Mouse (Mus musculus): Measurements from ENCODE around the gene Ttll11. TPM values are rescaled to one million over a fixed set of nuclear protein-coding genes. Genes with fewer than 3 reads are reported as not detected.

Gene Ttll11
- polyA plus RNA-seq, 1 experiment from 2014 or later, result 4.1 TPM

- no peak for ATAC-seq (ENCODE audit: low FRiP score)
- Histone ChIP-seq H3K27me3 (no peaks in the 10 kb centered on the region), H3K9me3 (no peaks in the 10 kb centered on the region), H3K36me3 (no peaks in the 10 kb centered on the region), H3K4me1 (replicated peaks) (no peaks in the 10 kb centered on the region), H3K27ac (no peak overlapping the region), H3K9ac (no peak overlapping the region), H3K4me3 (no peak overlapping the region), H3K4me2 (no peak overlapping the region)
- 87% methylated on average over 3 of the region's 3 CpGs for WGBS
Observed at GRCm38 (mm10) chr2:35922956-35923355, 56.8 kb downstream of the Ttll11 start.

GRCm38 (mm10) chr2:35912090-35912489 is 67.6 kb downstream of the Ttll11 start:
- WGBS, result 83% methylated on average over 4 of the region's 4 CpGs
- no peak overlapping the region for H3K9ac ChIP-seq
- no peak for ATAC-seq (ENCODE audit: low FRiP score)
- H3K9me3 ChIP-seq, result no peaks in the 10 kb centered on the region
- H3K27me3 ChIP-seq, result no peaks in the 10 kb centered on the region
- no peaks in the 10 kb centered on the region for H3K4me1 ChIP-seq (replicated peaks)
- H3K4me3 ChIP-seq, result no peak overlapping the region
- no peak overlapping the region for H3K27ac ChIP-seq
- no peak overlapping the region for H3K4me2 ChIP-seq
- H3K36me3 ChIP-seq, result no peaks in the 10 kb centered on the region

- H3K9ac ChIP-seq, result no peak overlapping the region
- H3K9me3 ChIP-seq, result no peaks in the 10 kb centered on the region
- WGBS, result 86% methylated on average over 1 of the region's 1 CpGs
- no peaks in the 10 kb centered on the region for H3K4me1 ChIP-seq (replicated peaks)
- no peak overlapping the region for H3K4me3 ChIP-seq
- no peak for ATAC-seq (ENCODE audit: low FRiP score)
- no peaks in the 10 kb centered on the region for H3K36me3 ChIP-seq
- H3K27me3 ChIP-seq, result no peaks in the 10 kb centered on the region
- no peak overlapping the region for H3K27ac ChIP-seq
- no peak overlapping the region for H3K4me2 ChIP-seq
Observed at GRCm38 (mm10) chr2:35911675-35912074, 68.0 kb downstream of the Ttll11 start.

- H3K27me3 ChIP-seq, result no peaks in the 10 kb centered on the region
- H3K36me3 ChIP-seq, result no peaks in the 10 kb centered on the region
- no peak overlapping the region for H3K9ac ChIP-seq
- no peak overlapping the region for H3K4me2 ChIP-seq
- no peaks in the 10 kb centered on the region for H3K9me3 ChIP-seq
- 64% methylated on average over 9 of the region's 9 CpGs for WGBS
- no peak overlapping the region for H3K27ac ChIP-seq
- ATAC-seq (ENCODE audit: low FRiP score), result no peak
- no peak overlapping the region for H3K4me3 ChIP-seq
- H3K4me1 ChIP-seq (replicated peaks), result no peaks in the 10 kb centered on the region; the same call in 1 of the 2 replicates
Observed at GRCm38 (mm10) chr2:35910740-35911139, 69.0 kb downstream of the Ttll11 start.

DNA sequence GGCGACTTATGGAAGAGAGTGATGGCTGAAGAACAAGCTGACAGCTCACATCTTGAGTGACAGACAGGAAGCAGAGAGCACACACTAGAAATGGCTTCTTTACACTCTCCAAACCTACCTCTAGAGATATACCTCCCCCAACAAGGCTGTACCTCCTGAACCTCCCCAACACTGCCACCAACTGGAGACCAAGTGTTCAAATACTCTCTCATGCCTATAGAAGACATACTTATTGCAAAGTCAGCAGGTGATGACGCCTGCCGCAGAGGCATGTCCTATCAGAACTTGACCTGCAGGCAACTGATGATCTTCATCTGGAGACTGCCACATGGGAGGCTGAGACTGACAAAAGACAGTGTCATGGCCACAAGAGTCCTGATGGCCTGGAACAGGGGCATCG is 70.4 kb downstream of the Ttll11 start:
- no peaks in the 10 kb centered on the region for H3K27me3 ChIP-seq
- no peak overlapping the region for H3K9ac ChIP-seq
- WGBS, result 95% methylated on average over 4 of the region's 4 CpGs
- no peaks in the 10 kb centered on the region for H3K36me3 ChIP-seq
- H3K9me3 ChIP-seq, result no peaks in the 10 kb centered on the region
- H3K27ac ChIP-seq, result no peak overlapping the region
- peaks cover 3% of the 10 kb centered on the region; the same call in 1 of the 2 replicates for H3K4me1 ChIP-seq (replicated peaks)
- H3K4me2 ChIP-seq, result no peak overlapping the region
- H3K4me3 ChIP-seq, result no peak overlapping the region
- no peak for ATAC-seq (ENCODE audit: low FRiP score)

GRCm38 (mm10) chr2:35907578-35907977 is 72.1 kb downstream of the Ttll11 start:
- no peak overlapping the region for H3K4me2 ChIP-seq
- H3K27me3 ChIP-seq, result no peaks in the 10 kb centered on the region
- no peaks in the 10 kb centered on the region for H3K36me3 ChIP-seq
- ATAC-seq (ENCODE audit: low FRiP score), result no peak
- H3K4me1 ChIP-seq (replicated peaks), result peaks cover 3% of the 10 kb centered on the region; the same call in 1 of the 2 replicates
- H3K27ac ChIP-seq, result no peak overlapping the region
- H3K9ac ChIP-seq, result no peak overlapping the region
- H3K4me3 ChIP-seq, result no peak overlapping the region
- 83% methylated on average over 6 of the region's 6 CpGs for WGBS
- H3K9me3 ChIP-seq, result no peaks in the 10 kb centered on the region

GRCm38 (mm10) chr2:35906174-35906798 is 73.4 kb downstream of the Ttll11 start:
- Histone ChIP-seq H3K4me1 (replicated peaks) (peaks cover 3% of the 10 kb centered on the region; the same call in 1 of the 2 replicates), H3K9ac (no peak overlapping the region), H3K27ac (no peak overlapping the region), H3K27me3 (no peaks in the 10 kb centered on the region), H3K36me3 (no peaks in the 10 kb centered on the region), H3K4me2 (no peak overlapping the region), H3K9me3 (no peaks in the 10 kb centered on the region), H3K4me3 (no peak overlapping the region)
- WGBS, result 18% methylated on average over 11 of the region's 11 CpGs
- ATAC-seq (ENCODE audit: low FRiP score), result peak; percentile 72

DNA sequence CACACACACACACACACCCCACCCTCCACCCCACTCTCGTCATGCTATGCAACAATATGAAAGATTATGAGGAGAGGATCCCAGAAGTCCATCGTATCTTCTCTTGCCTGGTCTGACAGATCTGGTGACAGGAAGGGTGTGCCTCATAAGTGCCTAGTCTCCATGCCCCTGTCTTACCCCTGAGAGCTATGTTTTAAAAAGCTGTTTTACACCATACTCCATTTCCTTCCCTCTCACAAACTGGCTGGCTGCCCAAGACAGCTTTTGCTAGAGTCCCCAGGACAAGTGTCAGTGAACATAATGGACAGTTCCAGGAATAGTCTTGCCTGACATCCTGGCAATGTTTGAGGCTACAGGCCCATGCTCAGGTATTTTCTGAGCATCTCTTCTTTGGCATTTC is 78.9 kb downstream of the Ttll11 start:
- Histone ChIP-seq H3K27me3 (no peaks in the 10 kb centered on the region), H3K9ac (no peak overlapping the region), H3K4me1 (replicated peaks) (peaks cover 3% of the 10 kb centered on the region; the same call in 1 of the 2 replicates), H3K9me3 (no peaks in the 10 kb centered on the region), H3K4me3 (no peak overlapping the region), H3K27ac (no peak overlapping the region), H3K4me2 (no peak overlapping the region), H3K36me3 (no peaks in the 10 kb centered on the region)
- no peak for ATAC-seq (ENCODE audit: low FRiP score)
- WGBS, result 77% methylated on average over 2 of the region's 2 CpGs

DNA sequence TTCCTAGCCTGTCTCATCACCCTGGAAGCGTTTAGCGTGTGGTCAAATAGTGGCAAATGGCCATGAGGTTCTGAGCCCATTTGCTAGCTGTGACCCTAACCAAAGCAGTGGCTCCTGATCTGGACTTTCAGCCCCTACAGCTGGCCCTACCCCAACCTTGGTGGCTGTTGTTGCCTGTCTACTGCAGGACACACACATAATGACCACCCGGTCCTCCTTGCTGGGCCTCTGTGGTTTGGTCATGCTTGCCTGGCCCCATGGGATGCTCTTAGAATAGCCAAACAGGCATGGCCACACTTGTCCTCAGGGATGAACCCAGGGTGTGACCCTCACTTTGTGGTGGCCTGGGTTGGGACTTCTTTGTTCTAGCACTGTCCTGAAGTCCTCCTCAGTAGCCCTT is 80.0 kb downstream of the Ttll11 start:
- no peak for ATAC-seq (ENCODE audit: low FRiP score)
- H3K4me2 ChIP-seq, result no peak overlapping the region
- 0 out of 2 replicates have a peak, but pooled peaks cover 3% of the 10 kb centered on the region for H3K4me1 ChIP-seq (replicated peaks)
- H3K36me3 ChIP-seq, result no peaks in the 10 kb centered on the region
- no peak overlapping the region for H3K27ac ChIP-seq
- no peaks in the 10 kb centered on the region for H3K9me3 ChIP-seq
- H3K4me3 ChIP-seq, result no peak overlapping the region
- H3K9ac ChIP-seq, result no peak overlapping the region
- WGBS, result 98% methylated on average over 3 of the region's 3 CpGs
- H3K27me3 ChIP-seq, result no peaks in the 10 kb centered on the region

DNA sequence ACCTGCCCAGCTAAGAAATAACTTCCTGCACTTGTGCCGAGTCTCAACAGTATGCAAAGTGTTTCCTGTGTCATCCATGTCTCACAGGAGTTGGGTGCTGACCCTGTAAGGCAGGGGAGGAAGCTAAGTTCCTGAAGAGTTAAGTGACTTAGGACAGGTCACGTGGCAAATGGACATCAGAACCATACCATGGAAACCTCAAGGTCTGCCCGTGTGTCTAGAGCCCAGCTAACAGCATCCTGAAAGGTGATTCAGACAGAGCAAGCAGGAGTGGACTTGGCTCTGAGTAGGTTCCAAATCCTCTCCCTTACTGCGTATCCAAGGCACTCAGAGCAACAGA is 80.6 kb downstream of the Ttll11 start:
- no peaks in the 10 kb centered on the region for H3K4me1 ChIP-seq (replicated peaks)
- H3K4me2 ChIP-seq, result no peak overlapping the region
- H3K27ac ChIP-seq, result no peak overlapping the region
- ATAC-seq (ENCODE audit: low FRiP score), result no peak
- H3K27me3 ChIP-seq, result no peaks in the 10 kb centered on the region
- H3K4me3 ChIP-seq, result no peak overlapping the region
- H3K9me3 ChIP-seq, result no peaks in the 10 kb centered on the region
- no peak overlapping the region for H3K9ac ChIP-seq
- WGBS, result 82% methylated on average over 4 of the region's 4 CpGs
- no peaks in the 10 kb centered on the region for H3K36me3 ChIP-seq

DNA sequence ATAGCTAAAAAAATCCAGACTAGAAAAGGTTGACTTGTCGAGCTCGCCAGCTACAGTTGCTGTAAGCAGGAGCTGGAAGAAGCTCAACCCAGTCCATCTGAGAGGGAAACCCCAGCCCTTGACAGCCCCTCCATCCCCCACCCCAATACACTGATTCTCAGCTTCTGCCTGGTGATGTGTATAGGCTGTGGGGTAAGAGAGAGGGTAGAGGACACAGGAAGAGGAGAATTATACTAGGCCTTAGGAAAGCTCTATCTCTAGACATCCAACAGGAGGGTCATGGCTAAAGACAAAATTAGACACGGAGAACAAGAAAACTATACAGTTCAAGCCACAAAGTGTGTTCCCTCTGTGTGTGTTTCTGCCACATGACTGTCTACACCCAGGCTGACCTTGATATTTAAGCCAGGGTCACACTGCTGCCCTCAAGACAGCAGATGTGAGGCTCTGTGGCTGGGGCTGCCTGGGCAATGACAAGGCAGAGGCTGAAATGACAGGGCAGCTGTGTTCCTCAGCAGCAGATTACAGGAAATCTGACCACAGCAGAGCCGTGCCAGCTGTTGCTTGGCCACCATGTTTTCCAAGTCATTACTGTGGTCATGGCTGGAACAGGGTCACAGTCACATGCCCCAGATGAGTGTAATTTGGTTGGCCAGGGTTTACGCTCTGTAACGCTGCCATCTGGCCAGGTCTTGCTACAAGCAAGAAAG is 81.1 kb downstream of the Ttll11 start:
- H3K4me3 ChIP-seq, result no peak overlapping the region
- WGBS, result 89% methylated on average over 6 of the region's 6 CpGs
- no peak overlapping the region for H3K9ac ChIP-seq
- H3K36me3 ChIP-seq, result no peaks in the 10 kb centered on the region
- ATAC-seq (ENCODE audit: low FRiP score), result no peak
- no peaks in the 10 kb centered on the region for H3K4me1 ChIP-seq (replicated peaks)
- no peaks in the 10 kb centered on the region for H3K9me3 ChIP-seq
- H3K27me3 ChIP-seq, result no peaks in the 10 kb centered on the region
- H3K4me2 ChIP-seq, result no peak overlapping the region
- H3K27ac ChIP-seq, result no peak overlapping the region

- Histone ChIP-seq H3K9ac (no peak overlapping the region), H3K36me3 (no peaks in the 10 kb centered on the region), H3K27me3 (no peaks in the 10 kb centered on the region), H3K4me1 (replicated peaks) (no peaks in the 10 kb centered on the region), H3K4me2 (no peak overlapping the region), H3K4me3 (no peak overlapping the region), H3K9me3 (no peaks in the 10 kb centered on the region), H3K27ac (no peak overlapping the region)
- no peak for ATAC-seq (ENCODE audit: low FRiP score)
- 87% methylated on average over 2 of the region's 2 CpGs for WGBS
Observed at GRCm38 (mm10) chr2:35897125-35897524, 82.6 kb downstream of the Ttll11 start.

DNA sequence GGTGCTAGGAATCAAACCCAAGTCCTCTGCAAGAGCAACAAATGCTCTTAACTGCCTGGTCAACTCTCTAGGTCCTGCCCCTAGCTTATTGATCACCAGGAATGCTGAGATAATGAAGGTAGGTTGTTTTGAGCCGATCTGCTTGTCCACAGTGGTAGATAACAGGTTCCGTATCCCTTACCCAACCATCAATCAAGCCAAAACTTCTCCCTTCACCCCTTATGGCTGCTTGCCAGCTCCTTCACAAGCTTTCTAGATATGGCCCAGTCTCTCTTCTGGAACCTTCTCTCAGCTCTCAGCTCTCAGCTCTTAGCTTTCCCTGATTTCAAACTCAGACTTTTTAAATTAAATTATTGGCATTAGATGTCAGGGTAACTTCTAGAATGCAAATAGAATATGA is 85.2 kb downstream of the Ttll11 start:
- Histone ChIP-seq H3K9ac (no peak overlapping the region), H3K4me3 (no peak overlapping the region), H3K27ac (no peak overlapping the region), H3K9me3 (no peaks in the 10 kb centered on the region), H3K27me3 (no peaks in the 10 kb centered on the region), H3K4me2 (no peak overlapping the region), H3K36me3 (no peaks in the 10 kb centered on the region), H3K4me1 (replicated peaks) (no peaks in the 10 kb centered on the region)
- no peak for ATAC-seq (ENCODE audit: low FRiP score)
- WGBS, result 84% methylated on average over 2 of the region's 2 CpGs

Data from hindbrain, embryonic 13.5 days (tissue).